Mouse (Mus musculus) neural tube, embryonic 12.5 days (tissue): ENCODE measurements around the gene Pkn2. TPM values are rescaled to one million over a fixed set of nuclear protein-coding genes. Genes with fewer than 3 reads are reported as not detected.

ENCODE experiments used
- ATAC-seq: fragments of 200-750 bp; cut with Nextera tagmentation; 2 replicates; pipeline ENCODE4 v1.8.0; 2017; ENCODE audit warnings: low read depth, mild to moderate bottlenecking, moderate TSS enrichment, moderate library complexity; ENCODE audit not compliant: low FRiP score
- H3K27ac ChIP-seq: fragments of 300-500 bp; sonication (generic); 2 replicates; pipeline ENCODE4 v1.5.1; 2016
- H3K27me3 ChIP-seq: fragments of 300-500 bp; sonication (generic); replicated peaks from 2 replicates; pipeline ENCODE4 v1.6.1; 2016; ENCODE audit warnings: mild to moderate bottlenecking
- H3K36me3 ChIP-seq: fragments of 300-500 bp; sonication (generic); 2 replicates; pipeline ENCODE4 v1.6.1; 2016; ENCODE audit warnings: mild to moderate bottlenecking
- H3K4me1 ChIP-seq: fragments of 300-500 bp; sonication (generic); 2 replicates; pipeline ENCODE4 v1.6.1; 2016
- H3K4me2 ChIP-seq: fragments of 300-500 bp; sonication (generic); replicated peaks from 2 replicates; pipeline ENCODE4 v1.6.1; 2016; ENCODE audit warnings: mild to moderate bottlenecking
- H3K4me3 ChIP-seq: fragments of 300-500 bp; sonication (generic); 2 replicates; pipeline ENCODE4 v1.5.1; 2016
- H3K9ac ChIP-seq: fragments of 300-500 bp; sonication (generic); 2 replicates; pipeline ENCODE4 v1.6.1; 2016; ENCODE audit warnings: mild to moderate bottlenecking
- H3K9me3 ChIP-seq: fragments of 300-500 bp; sonication (generic); 2 replicates; pipeline ENCODE4 v1.6.1; 2016; ENCODE audit warnings: mild to moderate bottlenecking
- WGBS: fragments of 180-500 bp; shearing (Covaris S2); methylation state at CpG from one replicate; pipeline ENCODE4 v1.1.7; 2016; 5-methylcytosine and 5-hydroxymethylcytosine counted together
- polyA plus RNA-seq: library from polyadenylated mRNA; unstranded; fragments of >200 nt; fragmentation: Nextera tagmentation; extraction: Ambion mirVana; gene quantifications from 2 replicates; pipeline ENCODE4 v1.2.1, GENCODE M21; 2016

Gene Pkn2
- polyA plus RNA-seq, 1 experiment from 2014 or later = 44.2 TPM

- Histone ChIP-seq H3K9me3 (no peaks in the 10 kb centered on the region), H3K36me3 (no peaks in the 10 kb centered on the region), H3K27ac (no peak overlapping the region), H3K4me1 (no peaks in the 10 kb centered on the region), H3K4me2 (no peak overlapping the region), H3K9ac (no peak overlapping the region), H3K27me3 (no peaks in the 10 kb centered on the region), H3K4me3 (no peak overlapping the region)
- no peak for ATAC-seq
- WGBS = 68% methylated on average over 6 of the region's 6 CpGs
These were observed 121.4 kb downstream of the Pkn2 start for GRCm38 (mm10) chr3:142760356-142760755.

- H3K4me2 ChIP-seq = no peak overlapping the region
- H3K27ac ChIP-seq = no peak overlapping the region
- H3K4me1 ChIP-seq = no peaks in the 10 kb centered on the region
- no peak overlapping the region for H3K4me3 ChIP-seq
- WGBS = 87% methylated on average over 7 of the region's 7 CpGs
- H3K9ac ChIP-seq = no peak overlapping the region
- no peaks in the 10 kb centered on the region for H3K27me3 ChIP-seq
- no peaks in the 10 kb centered on the region for H3K9me3 ChIP-seq
- H3K36me3 ChIP-seq = no peaks in the 10 kb centered on the region
- ATAC-seq = no peak
These were observed 123.2 kb downstream of the Pkn2 start for GRCm38 (mm10) chr3:142758593-142758992.

- no peak overlapping the region for H3K4me2 ChIP-seq
- H3K4me3 ChIP-seq = no peak overlapping the region
- H3K9me3 ChIP-seq = no peaks in the 10 kb centered on the region
- WGBS = 72% methylated on average over 12 of the region's 12 CpGs
- H3K9ac ChIP-seq = no peak overlapping the region
- no peaks in the 10 kb centered on the region for H3K4me1 ChIP-seq
- H3K27me3 ChIP-seq = no peaks in the 10 kb centered on the region
- no peaks in the 10 kb centered on the region for H3K36me3 ChIP-seq
- H3K27ac ChIP-seq = no peak overlapping the region
- no peak for ATAC-seq
These were observed 124.0 kb downstream of the Pkn2 start for GRCm38 (mm10) chr3:142757841-142758240.

GRCm38 (mm10) chr3:142755132-142755867 is 126.5 kb downstream of the Pkn2 start:
- Histone ChIP-seq H3K9me3 (no peaks in the 10 kb centered on the region), H3K4me2 (no peak overlapping the region), H3K4me3 (no peak overlapping the region), H3K36me3 (no peaks in the 10 kb centered on the region), H3K27me3 (no peaks in the 10 kb centered on the region), H3K4me1 (no peaks in the 10 kb centered on the region), H3K9ac (no peak overlapping the region), H3K27ac (no peak overlapping the region)
- 90% methylated on average over 18 of the region's 18 CpGs for WGBS
- ATAC-seq = no peak

GRCm38 (mm10) chr3:142749131-142749530 is 132.7 kb downstream of the Pkn2 start:
- H3K36me3 ChIP-seq = no peaks in the 10 kb centered on the region
- no peak overlapping the region for H3K4me2 ChIP-seq
- H3K27me3 ChIP-seq = no peaks in the 10 kb centered on the region
- no peak overlapping the region for H3K27ac ChIP-seq
- ATAC-seq = no peak
- no peak overlapping the region for H3K4me3 ChIP-seq
- WGBS = 90% methylated on average over 16 of the region's 16 CpGs
- H3K9me3 ChIP-seq = no peaks in the 10 kb centered on the region
- H3K4me1 ChIP-seq = no peaks in the 10 kb centered on the region
- no peak overlapping the region for H3K9ac ChIP-seq

GRCm38 (mm10) chr3:142747673-142748072 is 134.1 kb downstream of the Pkn2 start:
- Histone ChIP-seq H3K9me3 (no peaks in the 10 kb centered on the region), H3K27ac (no peak overlapping the region), H3K4me2 (no peak overlapping the region), H3K27me3 (no peaks in the 10 kb centered on the region), H3K9ac (no peak overlapping the region), H3K4me1 (no peaks in the 10 kb centered on the region), H3K36me3 (no peaks in the 10 kb centered on the region), H3K4me3 (no peak overlapping the region)
- ATAC-seq = no peak
- 89% methylated on average over 7 of the region's 7 CpGs for WGBS

- H3K4me1 ChIP-seq = no peaks in the 10 kb centered on the region
- ATAC-seq = no peak
- H3K27me3 ChIP-seq = no peaks in the 10 kb centered on the region
- no peaks in the 10 kb centered on the region for H3K36me3 ChIP-seq
- H3K4me3 ChIP-seq = no peak overlapping the region
- H3K9ac ChIP-seq = no peak overlapping the region
- no peak overlapping the region for H3K27ac ChIP-seq
- H3K9me3 ChIP-seq = no peaks in the 10 kb centered on the region
- no peak overlapping the region for H3K4me2 ChIP-seq
- 96% methylated on average over 2 of the region's 2 CpGs for WGBS
These were observed 136.7 kb downstream of the Pkn2 start for GRCm38 (mm10) chr3:142745076-142745475.

GRCm38 (mm10) chr3:142743973-142744898 is 137.6 kb downstream of the Pkn2 start:
- no peak overlapping the region for H3K4me2 ChIP-seq
- WGBS = 61% methylated on average over 21 of the region's 21 CpGs
- no peaks in the 10 kb centered on the region for H3K27me3 ChIP-seq
- H3K9ac ChIP-seq = no peak overlapping the region
- H3K9me3 ChIP-seq = no peaks in the 10 kb centered on the region
- no peaks in the 10 kb centered on the region for H3K4me1 ChIP-seq
- H3K27ac ChIP-seq = no peak overlapping the region
- no peak overlapping the region for H3K4me3 ChIP-seq
- ATAC-seq = peak; percentile 51; the same call in 1 of the 2 replicates
- H3K36me3 ChIP-seq = no peaks in the 10 kb centered on the region

Other genes starting within 250 kb of the Pkn2 start
- 9.0 and 9.6 TPM in 2 replicates for gene Kyat3, start 181.0 kb downstream of the Pkn2 start, polyA plus RNA-seq
- gene Gtf2b, start 117.0 kb downstream of the Pkn2 start, polyA plus RNA-seq = 90.5 and 93.4 TPM in 2 replicates